Mouse (Mus musculus): Measurements from ENCODE around the gene March4.

GRCm38 (mm10) chr1:72490193-72490592 lies 46.5 kb downstream of the March4 start:
- TF ChIP-seq POLR2A (IDR thresholded peaks at IDR 0.05; ENCODE audit: extremely low read depth, insufficient read depth, low read length) (no peak), CTCF (IDR thresholded peaks at IDR 0.05; ENCODE audit: extremely low read depth, insufficient read depth, low read length) (no peak)

All from cortical plate, adult 2 months (tissue).